Mouse (Mus musculus) liver, embryonic 13.5 days (tissue): ENCODE data around the gene Slc38a3. TPM values are rescaled to one million over a fixed set of nuclear protein-coding genes. Genes with fewer than 3 reads are reported as not detected.

Experiments used
- ATAC-seq: fragments of 200-750 bp; cut with Nextera tagmentation; 2 replicates; pipeline ENCODE4 v1.8.0; 2017; ENCODE audit warnings: low read depth, mild to moderate bottlenecking, moderate number of reproducible peaks, moderate library complexity
- DNase-seq: peaks from one replicate; pipeline ENCODE4 v3.0.0; 2022
- H3K27ac ChIP-seq: fragments of 300-500 bp; sonication (generic); 2 replicates; pipeline ENCODE4 v1.5.1; 2015; ENCODE audit warnings: moderate library complexity, mild to moderate bottlenecking, inconsistent platforms
- H3K27me3 ChIP-seq: fragments of 300-500 bp; sonication (generic); 2 replicates; pipeline ENCODE4 v1.6.1; 2015; ENCODE audit warnings: mild to moderate bottlenecking, inconsistent platforms
- H3K36me3 ChIP-seq: fragments of 300-500 bp; sonication (generic); 2 replicates; pipeline ENCODE4 v1.6.1; 2015; ENCODE audit warnings: mild to moderate bottlenecking, inconsistent platforms
- H3K4me1 ChIP-seq: fragments of 300-500 bp; sonication (generic); replicated peaks from 2 replicates; pipeline ENCODE4 v1.6.1; 2015; ENCODE audit warnings: inconsistent platforms
- H3K4me2 ChIP-seq: fragments of 300-500 bp; sonication (generic); 2 replicates; pipeline ENCODE4 v1.6.1; 2015; ENCODE audit warnings: inconsistent platforms, mild to moderate bottlenecking, moderate library complexity
- H3K4me3 ChIP-seq: fragments of 300-500 bp; sonication (generic); replicated peaks from 2 replicates; pipeline ENCODE4 v1.5.1; 2015; ENCODE audit warnings: mild to moderate bottlenecking, inconsistent platforms
- H3K9ac ChIP-seq: fragments of 300-500 bp; sonication (generic); 2 replicates; pipeline ENCODE4 v1.6.1; 2015; ENCODE audit warnings: mild to moderate bottlenecking, inconsistent platforms
- H3K9me3 ChIP-seq: fragments of 300-500 bp; sonication (generic); replicated peaks from 2 replicates; pipeline ENCODE4 v1.6.1; 2016; ENCODE audit warnings: inconsistent platforms
- WGBS: fragments of 180-500 bp; shearing (Covaris S2); methylation state at CpG from one replicate; pipeline ENCODE4 v1.1.7; 2015; ENCODE audit not compliant: insufficient replicate concordance; 5-methylcytosine and 5-hydroxymethylcytosine counted together
- polyA plus RNA-seq: library from polyadenylated mRNA; unstranded; fragments of >200 nt; fragmentation: Nextera tagmentation; extraction: Ambion mirVana; gene quantifications from 2 replicates; pipeline ENCODE4 v1.2.1, GENCODE M21; 2015

Slc38a3 gene
- polyA plus RNA-seq, 1 experiment from 2014 or later = 5.9 TPM

- Histone ChIP-seq H3K4me3 (no peak overlapping the region), H3K27me3 (peaks cover 66% of the 10 kb centered on the region), H3K36me3 (no peaks in the 10 kb centered on the region), H3K4me1 (peaks cover 24% of the 10 kb centered on the region), H3K9ac (no peak overlapping the region), H3K27ac (no peak overlapping the region), H3K4me2 (no peak overlapping the region; the same call in 1 of the 2 replicates), H3K9me3 (no peaks in the 10 kb centered on the region)
- DNase-seq (peak; percentile 27), ATAC-seq (no peak)
- WGBS = 16% methylated on average over 17 of the region's 17 CpGs
These were observed 7.9 kb upstream of the Slc38a3 start for GRCm38 (mm10) chr9:107677091-107677784.

DNA sequence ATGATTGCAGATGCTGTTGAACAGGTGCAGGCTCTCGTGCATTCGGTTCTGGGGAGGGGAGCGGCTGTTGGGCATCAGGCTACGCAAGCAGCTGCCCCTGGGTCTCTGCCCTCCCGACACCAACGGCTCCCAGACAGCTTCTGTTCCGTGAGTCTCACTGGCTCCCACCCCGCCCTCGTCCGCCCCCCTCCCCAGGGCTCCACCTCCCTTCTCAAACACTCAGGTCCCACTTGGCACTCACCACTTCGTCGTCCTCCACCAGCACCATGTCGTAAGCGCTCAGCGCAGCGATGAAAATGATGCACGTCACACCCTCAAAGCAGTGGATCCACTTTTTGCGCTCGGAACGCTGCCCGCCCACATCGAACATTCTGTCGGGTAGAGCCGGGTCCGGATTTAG lies 7.0 kb upstream of the Slc38a3 start:
- H3K36me3 ChIP-seq = no peaks in the 10 kb centered on the region
- peak overlapping the region; percentile 31 for H3K4me3 ChIP-seq
- no peaks in the 10 kb centered on the region for H3K9me3 ChIP-seq
- no peak for ATAC-seq
- H3K4me2 ChIP-seq = peak overlapping the region; percentile 51
- H3K27ac ChIP-seq = no peak overlapping the region
- H3K4me1 ChIP-seq = peaks cover 24% of the 10 kb centered on the region
- DNase-seq = no peak
- 3% methylated on average over 25 of the region's 25 CpGs for WGBS
- peaks cover 66% of the 10 kb centered on the region for H3K27me3 ChIP-seq
- H3K9ac ChIP-seq = no peak overlapping the region

DNA sequence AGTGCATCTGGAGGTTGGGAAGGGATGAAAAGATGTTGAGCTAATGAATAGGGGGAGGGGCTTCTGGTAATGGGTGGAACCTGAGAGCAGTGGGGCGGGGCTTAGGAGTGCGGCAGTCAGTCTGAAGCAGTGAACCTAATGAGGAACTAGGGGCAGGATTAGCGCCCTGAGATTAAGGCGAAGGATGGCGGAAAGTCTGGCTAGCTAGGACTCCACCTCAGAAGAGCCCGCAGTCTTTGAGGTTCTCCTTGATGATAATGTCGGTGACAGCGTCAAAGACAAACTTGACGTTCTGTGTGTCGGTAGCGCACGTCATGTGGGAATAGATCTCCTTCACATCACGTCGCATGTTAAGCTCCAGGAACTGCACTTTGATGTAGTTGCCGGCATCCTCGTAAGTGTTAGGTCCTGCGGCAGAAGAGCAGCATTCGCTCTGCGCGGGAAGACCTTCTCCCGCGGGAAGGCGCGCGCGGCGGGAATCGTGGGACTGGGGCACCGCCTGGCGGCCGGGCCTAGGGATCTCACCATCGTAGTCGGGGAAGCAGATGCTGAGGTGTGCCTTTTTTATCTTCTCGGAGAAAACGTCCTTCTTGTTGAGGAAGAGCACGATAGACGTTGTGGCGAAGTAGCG lies 6.5 kb upstream of the Slc38a3 start:
- Histone ChIP-seq H3K9ac (no peak overlapping the region), H3K4me1 (peaks cover 24% of the 10 kb centered on the region), H3K9me3 (no peaks in the 10 kb centered on the region), H3K4me2 (peak overlapping the region; percentile 51), H3K4me3 (peak overlapping the region; percentile 31), H3K27me3 (peaks cover 67% of the 10 kb centered on the region), H3K27ac (no peak overlapping the region), H3K36me3 (no peaks in the 10 kb centered on the region)
- 1% methylated on average over 39 of the region's 39 CpGs for WGBS
- peak; percentile 24; the same call in 1 of the 2 replicates for ATAC-seq
- peak; percentile 38 for DNase-seq

DNA sequence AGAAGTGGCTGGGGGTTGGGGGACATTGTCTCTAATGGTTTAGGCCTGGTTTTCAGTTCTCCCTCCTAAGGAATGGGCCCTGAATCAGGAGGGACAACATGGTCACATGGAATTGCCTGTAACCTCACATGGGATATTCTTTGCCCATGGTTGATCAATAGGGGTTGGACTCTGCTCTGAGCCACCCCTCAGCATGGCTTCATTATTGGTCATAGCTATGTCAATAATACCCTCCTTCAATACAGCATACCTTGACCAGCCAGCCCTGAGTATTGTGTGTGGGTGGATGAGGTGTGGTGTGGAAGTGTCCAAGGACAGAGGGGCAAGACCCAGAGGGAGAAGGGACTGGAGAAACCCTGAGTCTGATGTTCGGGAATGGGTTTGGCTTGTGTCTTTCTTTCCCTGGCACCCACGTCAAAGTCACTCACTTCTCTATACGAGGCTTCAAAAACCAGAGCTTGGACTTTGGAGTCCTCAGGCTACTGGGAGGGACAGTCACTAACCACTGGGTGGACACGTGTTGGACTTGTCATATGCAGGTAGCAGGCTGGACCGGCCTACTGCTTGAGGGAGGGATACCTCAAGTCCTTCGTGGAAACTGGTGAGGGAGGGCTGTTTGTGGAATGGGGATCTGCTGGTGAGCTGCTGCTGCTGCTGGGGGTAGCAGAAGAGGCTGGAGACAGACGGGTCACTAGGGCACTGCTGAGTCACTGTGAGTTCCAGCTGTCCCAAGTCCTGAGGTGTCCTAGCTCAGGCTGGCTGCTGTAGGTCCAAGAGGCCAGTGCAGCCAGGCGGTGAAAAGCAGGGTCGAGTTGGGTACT lies 5.5 kb upstream of the Slc38a3 start:
- Histone ChIP-seq H3K4me3 (no peak overlapping the region), H3K9ac (no peak overlapping the region), H3K9me3 (no peaks in the 10 kb centered on the region), H3K36me3 (no peaks in the 10 kb centered on the region), H3K27me3 (peaks cover 70% of the 10 kb centered on the region), H3K27ac (no peak overlapping the region), H3K4me2 (no peak overlapping the region), H3K4me1 (peaks cover 24% of the 10 kb centered on the region)
- ATAC-seq (peak; percentile 55), DNase-seq (no peak)
- 52% methylated on average over 9 of the region's 9 CpGs for WGBS

GRCm38 (mm10) chr9:107670259-107670658 lies 929 bp upstream of the Slc38a3 start:
- Histone ChIP-seq H3K27ac (no peak overlapping the region), H3K9ac (no peak overlapping the region), H3K4me3 (no peak overlapping the region), H3K9me3 (no peaks in the 10 kb centered on the region), H3K36me3 (no peaks in the 10 kb centered on the region), H3K4me2 (no peak overlapping the region), H3K27me3 (peaks cover 74% of the 10 kb centered on the region), H3K4me1 (peaks cover 29% of the 10 kb centered on the region)
- no peak for ATAC-seq
- 64% methylated on average over 5 of the region's 5 CpGs for WGBS
- no peak for DNase-seq

GRCm38 (mm10) chr9:107668916-107669315 lies 414 bp downstream of the Slc38a3 start:
- H3K4me1 ChIP-seq = peaks cover 23% of the 10 kb centered on the region
- H3K4me2 ChIP-seq = no peak overlapping the region

GRCm38 (mm10) chr9:107668011-107668410 lies 1.3 kb downstream of the Slc38a3 start:
- Histone ChIP-seq H3K9me3 (no peaks in the 10 kb centered on the region), H3K4me1 (peaks cover 23% of the 10 kb centered on the region), H3K4me3 (no peak overlapping the region), H3K27me3 (peaks cover 77% of the 10 kb centered on the region), H3K4me2 (peak overlapping the region; percentile 64; the same call in 1 of the 2 replicates), H3K9ac (no peak overlapping the region), H3K36me3 (no peaks in the 10 kb centered on the region), H3K27ac (no peak overlapping the region)
- no peak for DNase-seq
- 27% methylated on average over 8 of the region's 8 CpGs for WGBS
- no peak for ATAC-seq

More at GRCm38 (mm10) chr9:107668916-107669315, 414 bp downstream of the Slc38a3 start:
- WGBS = 56% methylated on average over 3 of the region's 3 CpGs
- ATAC-seq (no peak), DNase-seq (no peak)
- no peaks in the 10 kb centered on the region for H3K36me3 ChIP-seq
- H3K27me3 ChIP-seq = peaks cover 71% of the 10 kb centered on the region
- no peak overlapping the region for H3K27ac ChIP-seq
- no peaks in the 10 kb centered on the region for H3K9me3 ChIP-seq
- H3K9ac ChIP-seq = no peak overlapping the region
- no peak overlapping the region for H3K4me3 ChIP-seq

DNA sequence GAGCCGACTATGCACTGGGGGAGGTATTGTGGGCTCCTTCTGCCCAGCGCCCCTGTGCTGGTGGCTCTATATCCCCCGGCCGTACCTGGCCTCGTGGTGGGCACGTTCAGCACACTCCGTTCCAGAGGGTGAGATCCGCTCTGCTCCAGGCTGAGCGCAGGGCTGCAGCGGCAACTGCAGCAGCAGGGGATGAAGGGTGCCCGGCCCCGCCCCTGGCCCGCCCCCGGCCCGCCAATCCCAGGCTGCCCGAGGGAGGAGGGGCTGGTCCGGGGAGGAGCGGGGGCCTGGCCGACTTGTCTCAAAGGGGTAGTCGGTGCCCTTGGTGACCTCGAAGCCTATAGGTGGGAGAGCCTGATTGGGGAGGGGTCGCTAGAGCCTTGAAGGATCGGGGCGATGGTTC lies 2.1 kb downstream of the Slc38a3 start:
- WGBS = 3% methylated on average over 24 of the region's 24 CpGs
- peaks cover 81% of the 10 kb centered on the region for H3K27me3 ChIP-seq

GRCm38 (mm10) chr9:107666751-107667205 lies 2.6 kb downstream of the Slc38a3 start:
- peak overlapping the region; percentile 46 for H3K4me3 ChIP-seq
- peak overlapping the region; percentile 64 for H3K4me2 ChIP-seq
- WGBS = 4% methylated on average over 30 of the region's 30 CpGs
- peaks cover 81% of the 10 kb centered on the region for H3K27me3 ChIP-seq
- peak overlapping the region; percentile 47 for H3K9ac ChIP-seq
- DNase-seq = no peak
- ATAC-seq = no peak
- no peaks in the 10 kb centered on the region for H3K9me3 ChIP-seq
- H3K4me1 ChIP-seq = peaks cover 23% of the 10 kb centered on the region
- no peak overlapping the region for H3K27ac ChIP-seq
- H3K36me3 ChIP-seq = no peaks in the 10 kb centered on the region

More for the DNA sequence above, 2.1 kb downstream of the Slc38a3 start:
- H3K4me2 ChIP-seq = peak overlapping the region; percentile 64
- peak overlapping the region; percentile 47 for H3K9ac ChIP-seq
- no peak overlapping the region for H3K27ac ChIP-seq
- ATAC-seq (peak; percentile 71), DNase-seq (no peak)
- H3K9me3 ChIP-seq = no peaks in the 10 kb centered on the region
- peak overlapping the region; percentile 46 for H3K4me3 ChIP-seq
- peaks cover 23% of the 10 kb centered on the region for H3K4me1 ChIP-seq
- no peaks in the 10 kb centered on the region for H3K36me3 ChIP-seq

DNA sequence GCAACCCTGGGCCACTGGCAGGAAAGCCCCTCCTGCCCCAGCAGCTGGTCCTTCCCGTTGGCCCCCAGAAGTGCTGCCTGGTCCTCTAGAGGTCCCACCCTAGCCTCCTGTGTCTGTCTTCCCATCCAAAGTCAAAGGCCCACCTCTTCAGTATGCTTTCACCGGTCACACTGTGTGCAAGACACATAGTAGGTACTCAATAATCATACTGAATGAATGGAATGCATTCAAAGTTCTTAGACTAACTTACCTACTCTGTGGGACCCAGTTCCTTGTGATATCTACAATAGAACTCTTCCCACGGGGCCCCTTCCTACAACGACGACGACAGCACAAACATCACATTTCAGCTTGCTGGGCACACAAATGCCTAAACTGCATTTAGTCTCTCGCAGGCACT lies 4.0 kb downstream of the Slc38a3 start:
- no peak overlapping the region for H3K4me2 ChIP-seq
- H3K9ac ChIP-seq = no peak overlapping the region
- peaks cover 23% of the 10 kb centered on the region for H3K4me1 ChIP-seq
- DNase-seq = no peak
- H3K27me3 ChIP-seq = peaks cover 74% of the 10 kb centered on the region
- WGBS = 59% methylated on average over 7 of the region's 7 CpGs
- ATAC-seq = no peak
- no peaks in the 10 kb centered on the region for H3K9me3 ChIP-seq
- no peak overlapping the region for H3K4me3 ChIP-seq
- H3K36me3 ChIP-seq = no peaks in the 10 kb centered on the region
- no peak overlapping the region for H3K27ac ChIP-seq

- Histone ChIP-seq H3K9ac (no peak overlapping the region), H3K4me2 (no peak overlapping the region), H3K9me3 (no peaks in the 10 kb centered on the region), H3K27me3 (peaks cover 57% of the 10 kb centered on the region), H3K4me3 (no peak overlapping the region), H3K27ac (no peak overlapping the region), H3K36me3 (no peaks in the 10 kb centered on the region), H3K4me1 (peaks cover 21% of the 10 kb centered on the region)
- 65% methylated on average over 9 of the region's 9 CpGs for WGBS
- no peak for DNase-seq
- no peak for ATAC-seq
These were observed 5.8 kb downstream of the Slc38a3 start for GRCm38 (mm10) chr9:107663525-107663924.
